Mouse (Mus musculus) 3T3-L1 (cell line): ENCODE results near the gene Gm5901.

Source experiments
- DNase-seq: peaks from one replicate; pipeline ENCODE4 v3.0.0-alpha.2; 2015; ENCODE audit warnings: low read depth, low spot score

Gene Gm5901

DNA sequence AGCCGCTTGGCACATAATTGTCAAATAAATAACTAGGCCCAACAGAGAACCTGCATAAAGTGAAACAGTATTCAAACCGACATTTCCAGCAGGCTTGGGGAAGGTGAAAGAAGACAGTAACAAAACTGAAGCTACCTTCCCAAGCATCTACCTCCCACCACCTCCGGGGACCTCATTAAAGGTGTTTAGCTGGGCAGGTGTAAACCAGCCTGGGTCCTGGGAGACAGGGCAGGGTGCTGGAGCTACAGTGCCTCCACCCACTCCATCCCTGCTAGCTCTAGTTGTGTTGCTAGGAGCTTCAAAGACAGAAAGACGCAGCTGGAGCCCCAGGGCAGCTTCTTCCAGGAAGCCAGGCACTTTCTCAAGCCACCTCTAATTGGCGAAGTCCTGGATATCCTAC is 29.4 kb downstream of the Gm5901 start, which contains the start of gene Cnga4:
Cnga4 (plus strand) TSS at position 301 of the 400 bp plus-strand sequence.
- DNase-seq, result no peak

DNA sequence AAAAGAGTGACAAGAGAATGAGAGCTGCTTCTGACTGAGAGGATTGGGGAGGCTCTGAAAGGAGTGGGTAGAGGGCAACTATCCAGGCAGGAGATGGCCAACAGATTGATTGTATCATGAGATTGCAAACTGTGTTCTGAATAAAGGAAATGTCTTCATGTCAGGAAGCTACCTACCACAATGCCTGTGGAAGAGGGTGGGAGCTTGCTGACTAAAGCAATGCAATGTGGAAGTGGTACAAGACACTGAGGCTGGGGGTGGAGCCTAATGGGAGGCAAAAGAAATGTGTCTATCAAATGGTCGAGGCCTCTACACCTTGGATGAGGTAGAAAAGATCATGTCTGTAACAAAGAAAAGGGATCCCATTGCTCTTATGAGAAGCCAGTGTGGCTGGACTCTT is 31.5 kb downstream of the Gm5901 start:
- no peak for DNase-seq

- DNase-seq, result peak; percentile 82
These were observed 37.2 kb downstream of the Gm5901 start for GRCm38 (mm10) chr7:105411874-105412632.

DNA sequence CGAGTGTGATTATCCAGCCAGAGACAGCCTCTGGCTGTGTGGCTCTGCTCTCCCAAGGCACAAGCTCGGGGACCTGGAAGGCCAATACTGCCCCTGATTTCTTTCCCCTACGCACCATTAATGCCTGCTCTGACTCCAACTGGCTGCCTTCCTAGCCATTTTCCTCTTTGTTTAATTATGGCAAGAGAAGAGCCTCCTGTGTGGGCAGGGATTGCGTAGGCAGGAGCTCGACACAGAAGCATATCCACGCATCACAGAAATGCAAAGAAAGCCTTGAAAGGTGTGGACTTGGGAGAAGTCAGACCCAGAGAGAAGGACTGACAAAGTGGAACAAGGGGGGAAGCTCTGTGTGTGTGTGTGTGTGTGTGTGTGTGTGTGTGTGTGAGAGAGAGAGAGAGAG is 39.5 kb downstream of the Gm5901 start:
- DNase-seq, result no peak

GRCm38 (mm10) chr7:105416529-105416928 is 41.7 kb downstream of the Gm5901 start:
- DNase-seq, result no peak

- no peak for DNase-seq
These were observed 43.3 kb downstream of the Gm5901 start for GRCm38 (mm10) chr7:105418106-105418505.

DNA sequence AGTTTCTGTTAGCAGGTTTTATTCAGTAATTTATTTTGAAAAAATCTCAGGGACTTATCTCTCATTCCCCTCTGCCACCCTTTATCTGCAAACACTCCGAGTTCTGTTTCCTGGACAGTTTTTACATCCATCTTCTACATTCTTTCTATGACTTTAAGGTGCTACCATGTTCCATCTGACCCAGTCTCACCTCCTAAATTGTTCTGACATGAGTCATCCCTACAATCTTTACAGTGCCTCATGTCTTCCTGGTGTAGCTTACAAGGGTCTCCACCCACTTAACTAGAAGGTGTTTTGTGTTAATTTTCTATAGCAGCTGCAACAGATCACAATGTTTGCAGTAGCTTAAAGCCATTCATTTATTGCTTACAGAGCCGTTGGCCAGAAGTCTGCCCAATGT is 46.1 kb downstream of the Gm5901 start:
- DNase-seq, result peak; percentile 51

- DNase-seq, result no peak
These were observed 49.5 kb downstream of the Gm5901 start for GRCm38 (mm10) chr7:105424368-105424767.

DNA sequence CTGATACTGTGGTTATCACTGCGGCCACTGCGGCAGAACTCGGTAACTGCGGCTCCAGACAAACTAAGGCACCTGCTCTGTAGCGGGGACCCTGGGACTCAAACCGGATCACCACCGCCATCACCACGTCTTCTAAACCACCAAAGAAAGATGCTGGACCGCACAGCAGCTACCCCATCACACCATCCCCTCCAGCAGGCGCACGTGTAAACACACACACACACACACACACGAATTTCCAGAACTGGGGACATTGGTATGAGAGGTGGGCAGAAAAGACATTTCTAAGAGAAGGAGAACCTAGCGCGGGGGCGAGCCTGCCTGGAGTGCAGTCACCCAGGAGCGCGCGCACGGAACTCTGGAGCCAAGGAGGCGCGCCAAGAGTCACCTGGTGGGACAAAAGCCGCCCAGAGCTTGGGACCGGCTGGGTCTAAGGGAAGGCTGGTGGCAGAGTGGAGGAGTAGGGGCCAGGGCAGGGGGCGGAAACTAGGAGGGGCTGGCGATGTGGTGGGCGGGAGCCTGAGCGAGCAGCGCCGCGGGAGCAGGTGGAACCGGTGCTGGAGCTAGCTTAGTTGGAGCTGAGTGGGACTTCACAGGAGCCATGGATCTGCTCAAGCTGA is 50.7 kb downstream of the Gm5901 start, which contains the start of gene Cckbr:
Cckbr (plus strand) TSS at position 308 of the 620 bp plus-strand sequence.
- no peak for DNase-seq

DNA sequence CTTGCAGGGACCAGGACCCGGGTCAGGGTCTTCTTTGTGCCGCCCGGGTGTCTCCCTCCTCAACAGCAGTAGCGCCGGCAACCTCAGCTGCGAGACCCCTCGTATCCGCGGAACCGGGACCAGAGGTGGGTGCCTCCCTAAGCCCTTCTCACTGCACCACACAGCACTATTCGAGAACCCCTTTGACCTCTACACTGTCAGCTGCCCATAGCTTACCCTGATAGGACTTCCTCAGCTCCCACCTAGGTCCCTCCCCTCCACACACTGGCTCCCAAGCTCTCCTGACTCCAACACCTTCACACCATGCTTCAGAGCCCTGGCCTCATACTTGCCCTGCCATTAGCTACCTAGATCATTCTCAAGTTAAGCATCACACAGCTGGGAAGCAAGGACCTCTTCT is 51.2 kb downstream of the Gm5901 start:
- no peak for DNase-seq
